Mouse (Mus musculus) right cerebral cortex, postnatal 25 days (tissue): Measurements from ENCODE around the gene Adgrl3.

Source experiments
- DNase-seq: peaks from one replicate; pipeline ENCODE4 v3.0.0; 2022

Adgrl3 gene

DNA sequence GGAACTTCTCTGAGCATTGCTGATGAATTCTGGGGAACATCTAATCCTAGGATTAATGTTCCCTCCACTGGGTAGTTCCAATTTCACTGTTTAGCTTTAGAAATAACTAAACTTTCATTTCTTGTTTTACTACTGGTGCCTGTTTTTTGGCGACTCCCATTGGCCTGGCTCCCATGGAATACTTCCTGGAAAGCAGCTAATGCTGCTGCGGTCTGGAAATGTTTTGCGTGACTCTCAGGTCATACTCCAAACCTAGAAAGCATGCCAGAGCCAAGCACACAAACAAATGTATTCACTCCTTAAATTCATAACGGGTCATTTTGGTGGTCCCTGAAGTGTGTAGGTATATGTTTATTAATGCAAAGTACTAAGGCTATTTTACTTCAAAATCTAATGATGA, 666.9 kb downstream of the Adgrl3 start:
- DNase-seq, result no peak

DNA sequence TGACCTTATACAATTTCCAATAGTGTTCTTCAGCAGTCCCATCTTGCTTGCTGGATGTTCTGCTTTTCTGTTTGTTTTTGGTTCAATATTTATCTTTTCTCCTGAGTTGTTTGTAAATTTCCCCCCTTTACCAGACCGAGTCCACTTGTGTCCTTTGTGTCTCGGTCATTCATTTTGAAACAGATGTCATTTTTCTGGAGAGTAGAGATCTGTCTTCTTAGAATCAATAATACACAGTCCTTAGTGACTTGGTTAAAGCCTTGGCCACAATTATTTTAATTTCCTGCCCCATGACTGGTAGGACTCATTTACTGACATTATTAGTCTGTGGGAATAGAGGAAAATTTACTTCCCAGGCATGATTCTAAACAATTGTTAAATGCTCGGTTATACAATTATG, 709.7 kb downstream of the Adgrl3 start:
- no peak for DNase-seq

DNA sequence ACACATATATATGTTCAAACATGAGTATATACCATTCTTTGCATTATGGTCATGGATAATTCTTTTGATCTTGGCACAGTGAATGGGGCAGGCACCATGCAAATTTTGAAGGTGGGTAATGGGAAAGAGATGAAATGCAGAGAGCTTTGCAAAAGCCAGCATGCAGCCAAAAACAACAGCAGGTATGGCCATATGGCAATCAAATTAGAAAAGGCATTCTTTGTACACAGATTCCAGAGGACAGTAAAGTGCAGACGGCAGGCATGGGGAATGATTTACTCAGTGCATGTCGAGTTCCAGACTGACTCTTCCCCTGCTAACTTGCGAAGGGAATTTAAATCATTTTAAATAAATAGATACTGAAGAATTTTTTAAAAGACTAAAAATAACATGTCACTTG, 716.1 kb downstream of the Adgrl3 start:
- no peak for DNase-seq

DNA sequence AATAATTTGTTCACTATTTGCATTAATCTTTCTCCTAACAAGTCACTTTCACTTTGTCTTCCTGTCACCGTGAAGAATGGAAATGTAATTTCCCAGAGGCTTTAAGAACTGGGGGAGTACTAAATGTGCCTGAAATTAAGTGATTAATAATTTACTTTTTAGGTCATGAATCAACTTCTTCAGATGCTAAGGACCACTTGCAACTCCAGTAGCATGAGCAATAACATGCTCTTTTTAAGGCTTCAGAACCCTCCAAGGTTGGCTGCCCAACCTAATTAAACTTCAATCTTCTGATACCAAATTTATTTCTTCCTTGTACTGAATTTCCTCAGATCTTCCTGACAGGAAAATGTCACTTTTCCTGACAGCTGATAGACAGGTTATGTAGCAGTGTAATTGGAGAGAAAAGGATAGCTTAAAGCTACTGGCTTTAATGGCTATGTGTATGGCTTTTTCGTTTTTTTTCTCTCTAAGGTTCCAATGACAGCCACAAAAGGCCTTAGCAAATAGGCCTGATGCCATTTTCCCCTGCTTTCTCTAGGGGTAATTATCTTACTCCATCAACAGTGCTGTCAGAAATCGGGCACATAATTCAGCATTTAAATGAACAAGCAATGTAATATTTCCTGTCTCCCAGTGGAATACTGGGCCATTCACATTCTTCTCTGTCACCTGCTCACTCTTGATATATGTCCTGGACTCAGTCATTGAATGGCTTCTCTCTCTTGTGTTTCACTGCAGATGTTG, 718.5 kb downstream of the Adgrl3 start:
- no peak for DNase-seq

DNA sequence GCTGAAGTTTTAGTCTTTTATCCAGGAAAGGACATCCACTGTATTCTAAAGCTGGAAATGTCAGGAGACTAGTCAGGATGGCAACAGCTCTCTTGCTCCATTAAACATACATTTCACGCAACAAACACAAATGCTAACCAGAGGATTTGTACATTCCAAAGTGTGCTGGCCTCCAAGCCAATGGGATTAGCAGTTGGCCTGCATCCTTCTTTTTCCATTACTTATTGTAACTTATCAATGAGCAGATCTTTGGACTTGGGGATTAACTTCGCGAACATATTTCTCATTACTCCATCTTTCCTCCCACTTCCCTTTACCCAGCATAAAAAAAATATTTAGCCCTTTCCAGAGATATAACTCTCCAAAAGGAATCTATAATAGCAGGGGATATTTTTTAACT, 732.5 kb downstream of the Adgrl3 start:
- no peak for DNase-seq

DNA sequence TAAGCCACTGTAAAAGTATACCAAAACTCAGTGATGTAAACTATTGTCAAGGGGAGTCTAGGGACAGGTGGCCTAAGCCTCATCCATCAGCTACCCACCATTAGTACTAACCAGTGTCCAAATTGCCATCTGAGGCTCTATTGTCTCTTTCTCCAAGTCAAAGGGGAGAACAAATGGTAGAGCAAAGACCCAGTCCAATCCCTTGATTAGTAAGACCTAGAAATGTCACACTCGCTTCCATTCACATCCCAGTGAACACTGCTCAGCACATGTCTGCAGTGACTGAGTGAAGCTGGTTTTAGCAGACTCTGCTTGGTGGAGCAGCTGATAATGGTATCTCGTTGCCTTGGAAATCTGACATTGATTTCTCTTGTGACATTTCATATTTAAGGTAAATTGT, 735.8 kb downstream of the Adgrl3 start:
- no peak for DNase-seq

DNA sequence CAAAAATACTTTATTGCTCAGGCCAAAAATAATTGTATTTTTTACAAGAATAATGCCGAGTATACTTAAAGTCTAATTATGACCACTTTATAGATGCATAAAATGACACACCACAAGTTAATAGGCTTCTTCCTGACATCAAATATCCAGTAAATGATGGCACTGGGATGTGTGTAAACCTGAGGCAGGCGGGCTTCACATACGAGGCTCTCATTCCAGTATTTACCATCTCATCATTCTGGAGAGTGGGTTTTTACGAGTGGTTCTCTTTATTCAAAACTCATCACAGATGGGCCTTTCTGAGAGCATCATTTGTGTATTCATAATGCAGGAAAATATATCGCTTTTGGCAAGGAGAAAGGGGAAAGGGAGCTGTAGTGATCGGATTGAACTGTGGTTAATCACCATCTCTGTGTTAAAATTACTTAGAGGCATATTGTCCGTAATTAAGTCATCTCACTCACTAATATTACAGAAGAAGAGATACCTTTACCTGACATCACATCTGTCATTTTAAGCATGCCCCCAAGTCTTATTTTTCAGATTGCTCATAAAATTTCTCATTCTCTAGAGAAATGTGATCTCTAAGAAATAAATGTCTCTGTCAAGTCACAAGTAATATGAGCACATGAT, 737.3 kb downstream of the Adgrl3 start:
- no peak for DNase-seq

DNA sequence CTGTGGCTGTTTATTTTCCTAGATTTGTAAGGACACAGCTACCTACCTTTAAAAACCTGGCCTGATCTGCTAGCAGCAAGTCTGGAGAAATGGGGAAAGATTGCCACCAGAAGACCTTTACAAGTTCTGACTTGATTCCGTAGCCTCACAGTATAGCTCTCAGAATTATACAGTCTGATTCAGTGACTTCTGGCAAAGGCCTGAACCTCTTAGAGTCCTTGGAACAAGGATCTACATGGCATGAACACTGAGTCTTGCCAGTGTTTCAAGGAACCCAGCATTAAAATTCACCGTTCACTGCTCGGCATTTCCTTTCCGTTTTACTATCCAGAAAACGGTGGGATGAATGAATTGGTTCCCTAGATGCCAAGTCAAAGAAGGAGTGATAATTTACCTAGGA, 756.3 kb downstream of the Adgrl3 start:
- DNase-seq, result no peak

DNA sequence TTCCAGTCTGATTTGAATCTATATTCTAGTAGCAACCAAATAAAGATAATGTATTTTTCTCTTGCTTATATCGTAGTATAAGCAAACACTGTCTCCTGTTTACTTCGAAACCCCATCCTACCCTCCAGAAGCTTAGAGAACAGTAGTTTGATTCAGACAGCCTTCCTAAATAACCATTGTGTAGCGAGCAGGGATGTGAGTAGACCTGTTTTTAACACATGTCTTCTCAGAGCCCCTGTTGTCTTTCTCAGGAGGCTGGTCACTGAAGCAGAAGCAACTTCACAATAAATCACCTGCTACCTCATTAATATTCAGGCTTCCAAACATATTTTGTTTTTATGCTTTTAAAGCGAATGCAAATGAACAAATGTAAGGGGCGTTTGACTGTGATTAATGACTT, 756.8 kb downstream of the Adgrl3 start:
- no peak for DNase-seq

DNA sequence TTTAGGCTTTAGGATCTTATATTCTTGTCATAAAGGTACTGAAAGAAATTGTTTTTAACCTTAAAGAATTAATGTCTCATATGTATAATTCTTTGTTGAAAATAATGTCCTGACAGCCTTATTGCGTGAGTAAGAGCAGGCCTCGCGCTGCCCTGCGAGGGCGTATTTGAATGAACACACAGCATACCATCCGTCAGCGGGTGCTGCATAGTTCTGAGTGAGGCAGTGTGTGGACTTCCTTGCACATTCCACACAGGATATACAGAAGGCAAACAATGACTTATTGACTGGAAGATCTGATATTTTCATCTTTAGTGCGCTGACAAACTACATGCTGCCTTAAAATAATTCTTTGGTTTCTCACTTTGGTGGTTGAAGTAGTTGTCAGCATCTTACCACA, 764.8 kb downstream of the Adgrl3 start:
- DNase-seq, result no peak

DNA sequence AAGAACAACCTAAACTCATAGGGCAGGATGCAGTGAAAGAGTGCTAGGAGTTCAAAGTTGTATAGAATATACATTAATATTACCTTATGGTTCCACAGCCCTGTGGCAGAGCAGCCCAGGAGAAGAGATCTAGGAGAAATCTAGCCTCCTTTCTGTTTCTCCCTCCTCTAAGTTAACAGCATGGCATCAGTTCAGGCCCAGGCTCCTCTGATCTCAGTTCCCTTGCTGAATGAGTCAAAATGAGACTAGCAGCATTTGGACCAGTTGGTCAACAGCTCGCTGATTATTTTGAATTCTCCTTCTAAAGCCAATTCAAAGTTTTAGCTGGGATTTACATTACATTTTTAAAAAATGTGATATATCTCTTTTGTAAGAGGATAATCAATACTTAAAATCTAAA, 770.8 kb downstream of the Adgrl3 start:
- DNase-seq, result no peak

DNA sequence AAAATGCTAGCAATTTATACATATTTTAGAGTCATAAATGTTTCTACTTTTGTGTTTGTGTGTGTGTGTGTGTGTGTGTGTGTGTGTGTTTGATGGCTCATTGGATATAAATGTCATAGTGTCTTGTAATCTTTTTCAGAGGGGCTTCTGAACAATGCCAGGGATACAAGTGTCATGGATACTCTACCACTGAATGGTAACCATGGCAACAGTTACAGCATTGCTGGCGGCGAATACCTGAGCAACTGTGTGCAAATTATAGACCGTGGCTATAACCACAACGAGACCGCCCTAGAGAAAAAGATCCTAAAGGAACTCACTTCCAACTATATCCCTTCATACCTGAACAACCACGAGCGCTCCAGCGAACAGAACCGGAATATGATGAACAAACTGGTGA, 774.2 kb downstream of the Adgrl3 start:
- no peak for DNase-seq

DNA sequence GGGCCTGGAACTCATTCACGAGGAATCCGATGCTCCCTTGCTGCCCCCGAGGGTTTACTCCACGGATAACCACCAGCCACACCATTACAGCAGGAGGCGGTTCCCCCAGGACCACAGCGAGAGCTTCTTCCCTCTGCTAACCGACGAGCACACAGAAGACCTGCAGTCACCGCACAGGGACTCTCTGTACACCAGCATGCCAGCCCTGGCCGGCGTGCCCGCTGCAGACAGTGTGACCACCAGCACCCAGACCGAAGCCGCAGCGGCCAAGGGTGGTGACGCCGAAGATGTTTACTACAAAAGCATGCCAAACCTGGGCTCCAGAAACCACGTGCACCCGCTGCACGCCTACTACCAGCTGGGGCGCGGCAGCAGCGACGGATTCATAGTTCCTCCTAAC, 774.7 kb downstream of the Adgrl3 start:
- no peak for DNase-seq

DNA sequence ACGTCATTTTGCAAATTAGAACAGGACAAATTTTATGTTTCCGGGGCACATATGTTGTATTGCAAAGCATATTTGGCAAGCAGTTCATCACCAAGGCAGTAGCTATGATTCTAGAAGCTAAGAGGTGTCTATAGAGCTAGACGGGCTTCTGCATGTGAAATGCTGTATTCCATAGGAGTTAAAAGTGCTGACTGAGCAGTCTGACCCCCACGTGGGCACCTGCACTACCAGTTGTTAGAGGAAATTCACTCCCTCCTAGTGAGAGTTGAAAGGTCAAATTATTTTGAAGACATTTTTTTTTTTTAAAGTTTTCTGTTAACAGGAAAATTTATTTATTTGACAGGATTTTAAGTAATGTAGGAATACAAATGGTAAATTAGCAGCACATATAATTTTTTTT, 776.2 kb downstream of the Adgrl3 start:
- no peak for DNase-seq

DNA sequence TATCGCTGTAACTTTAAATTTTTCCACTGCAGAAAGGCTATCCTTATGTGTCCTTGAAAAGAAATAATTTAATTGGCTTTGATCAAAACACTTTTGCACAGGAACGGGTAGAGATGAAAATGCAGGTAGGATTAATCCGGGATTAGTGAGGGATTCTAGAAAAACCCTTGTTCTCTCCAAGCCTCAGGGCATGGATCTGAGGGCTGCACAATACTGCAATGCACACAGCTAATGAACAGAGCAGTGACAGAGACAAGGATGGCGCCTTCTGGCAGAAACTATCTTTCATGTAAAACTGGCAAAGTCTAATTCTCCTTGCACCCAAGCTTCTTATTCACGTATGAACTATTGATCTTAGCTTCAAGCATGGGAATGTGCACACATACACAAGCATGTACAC, 791.0 kb downstream of the Adgrl3 start:
- DNase-seq, result no peak

DNA sequence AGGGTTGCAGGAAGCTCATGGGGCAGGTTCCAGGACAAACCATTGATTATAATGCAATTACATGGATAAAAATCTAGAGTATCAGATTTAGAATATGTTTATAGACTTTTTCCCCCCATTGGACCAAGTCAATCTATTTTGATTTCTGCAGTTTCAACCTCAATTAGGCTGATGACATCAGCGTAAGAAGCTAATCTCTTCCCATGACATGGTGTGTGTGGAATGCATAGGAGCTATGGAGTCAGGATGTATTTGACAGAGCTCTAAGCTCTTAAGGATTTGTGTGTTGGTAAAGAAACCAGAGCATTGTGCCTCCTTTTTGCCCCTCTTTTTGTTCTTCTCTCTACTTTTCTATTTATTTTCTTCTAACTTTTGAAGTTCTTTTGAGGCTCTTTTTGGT, 812.1 kb downstream of the Adgrl3 start:
- DNase-seq, result no peak

DNA sequence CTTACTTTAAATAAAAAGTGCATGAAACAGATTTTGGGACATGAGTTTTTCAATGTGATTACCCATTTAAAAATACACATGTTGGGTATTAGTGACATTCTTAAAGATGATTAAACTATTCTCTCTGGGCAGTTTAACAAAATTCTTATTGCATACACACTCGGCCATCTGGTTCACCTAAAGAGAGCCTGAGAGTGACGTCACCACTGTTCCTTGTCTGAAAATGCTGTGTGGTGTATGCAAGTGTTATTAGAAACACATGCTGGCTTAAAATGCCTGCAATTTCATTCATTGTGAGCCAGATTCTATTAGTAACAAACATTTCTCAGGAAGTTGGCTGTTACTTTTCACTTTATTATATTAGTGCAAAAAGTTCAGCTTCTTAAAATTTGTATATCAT, 812.7 kb downstream of the Adgrl3 start:
- no peak for DNase-seq

DNA sequence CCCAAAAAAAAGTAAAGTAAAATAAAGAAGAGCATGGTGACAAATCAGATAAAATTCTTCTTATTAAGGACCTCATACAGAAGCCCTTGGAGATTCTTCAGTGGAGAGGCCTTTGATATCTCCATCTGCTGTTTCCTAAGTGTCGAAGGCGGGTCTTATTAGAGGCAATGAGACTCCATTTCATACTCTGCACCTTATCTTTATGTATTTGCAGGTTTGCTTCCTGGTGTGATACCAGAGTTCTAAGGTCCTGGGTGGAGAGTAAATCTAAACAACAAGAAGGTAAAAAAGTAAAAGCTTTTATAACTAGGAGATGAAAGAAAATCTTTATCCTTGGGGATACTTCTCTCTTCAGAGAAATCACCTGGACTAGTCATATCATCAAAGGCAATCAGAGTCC, 817.9 kb downstream of the Adgrl3 start:
- DNase-seq, result no peak

DNA sequence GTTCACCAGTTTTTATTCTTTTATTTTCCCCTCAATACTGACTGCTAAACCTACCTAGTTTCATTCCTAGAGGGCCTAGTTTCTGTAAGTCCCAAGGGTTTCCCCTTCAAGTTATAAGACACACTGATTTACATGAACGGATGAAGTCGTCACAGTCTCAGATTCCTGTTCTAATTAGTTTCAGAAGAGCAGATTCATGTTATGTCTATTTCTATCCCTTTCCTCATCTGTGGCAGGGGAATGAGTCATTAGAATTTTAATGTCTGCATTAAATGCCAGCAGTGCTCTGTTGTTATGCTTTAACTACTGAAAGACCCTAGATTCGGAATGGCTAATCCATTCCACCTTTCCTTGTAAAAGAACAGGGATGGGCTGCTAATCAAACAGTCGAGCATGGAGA, 823.9 kb downstream of the Adgrl3 start:
- no peak for DNase-seq

DNA sequence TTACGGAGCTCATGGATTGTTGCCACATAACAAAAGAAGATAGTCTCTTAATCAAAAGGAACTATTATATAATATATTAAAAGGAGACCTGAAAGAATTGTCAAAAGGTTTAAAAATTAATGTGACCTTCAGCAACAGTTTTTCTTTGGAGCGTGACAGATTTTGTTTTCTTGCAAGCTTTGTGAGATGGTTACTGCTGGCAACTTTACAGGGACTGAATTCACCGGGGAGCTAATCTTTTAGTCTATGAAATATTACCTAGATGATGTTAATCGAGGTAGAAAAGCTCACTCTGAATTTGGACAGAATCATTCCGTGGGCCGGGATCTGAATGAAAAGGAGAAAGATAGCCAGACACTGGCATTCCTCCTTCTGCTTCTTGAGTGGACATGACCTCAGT, 850.4 kb downstream of the Adgrl3 start:
- DNase-seq, result no peak
